Mouse (Mus musculus): ENCODE measurements at regions not wholly inside any gene's neighbourhood (a gene's known extent, or its start where the extent isn't known, plus 50 kb on each side); places are given as distances from the start of the nearest gene placed in this dataset.

GRCm38 (mm10) chr14:54121340-54121739, 132.6 kb downstream of the Dad1 start:
- TF ChIP-seq CTCF (IDR thresholded peaks at IDR 0.05; ENCODE audit: extremely low read depth, insufficient read depth, insufficient read length, insufficient replicate concordance) (no peak), POLR2A (IDR thresholded peaks at IDR 0.05; ENCODE audit: low read depth, low read length) (no peak)

Data from spleen, adult 2 months (tissue).